Mouse (Mus musculus) Muller cell, postnatal 12 days (primary cell): ENCODE measurements around the gene Galnt14.

Experiments
- DNase-seq: peaks from one replicate; pipeline ENCODE4 v3.0.0-alpha.2; 2015; ENCODE audit errors: inconsistent ontology term

Gene Galnt14

GRCm38 (mm10) chr17:73668996-73669395 is 41.3 kb downstream of the Galnt14 start:
- DNase-seq = no peak

- DNase-seq = no peak
Observed at GRCm38 (mm10) chr17:73663237-73663636, 47.0 kb downstream of the Galnt14 start.

- peak; percentile 62 for DNase-seq
Observed at GRCm38 (mm10) chr17:73658731-73659445, 51.4 kb downstream of the Galnt14 start.

- no peak for DNase-seq
Observed at GRCm38 (mm10) chr17:73656373-73656772, 53.9 kb downstream of the Galnt14 start.

GRCm38 (mm10) chr17:73654261-73654660 is 56.0 kb downstream of the Galnt14 start:
- DNase-seq = no peak

GRCm38 (mm10) chr17:73649371-73649770 is 60.9 kb downstream of the Galnt14 start:
- no peak for DNase-seq

- no peak for DNase-seq
Observed at GRCm38 (mm10) chr17:73641676-73642075, 68.6 kb downstream of the Galnt14 start.

GRCm38 (mm10) chr17:73640117-73640480 is 70.2 kb downstream of the Galnt14 start:
- DNase-seq = no peak

GRCm38 (mm10) chr17:73639401-73640116 is 70.7 kb downstream of the Galnt14 start:
- DNase-seq = no peak

- DNase-seq = no peak
Observed at GRCm38 (mm10) chr17:73636988-73637387, 73.3 kb downstream of the Galnt14 start.

- DNase-seq = no peak
Observed at GRCm38 (mm10) chr17:73634896-73635295, 75.4 kb downstream of the Galnt14 start.

- DNase-seq = peak; percentile 67
Observed at GRCm38 (mm10) chr17:73633991-73634710, 76.1 kb downstream of the Galnt14 start.

- no peak for DNase-seq
Observed at GRCm38 (mm10) chr17:73628263-73628914, 81.9 kb downstream of the Galnt14 start.

- DNase-seq = no peak
Observed at GRCm38 (mm10) chr17:73626912-73627311, 83.3 kb downstream of the Galnt14 start.

GRCm38 (mm10) chr17:73620049-73620448 is 90.2 kb downstream of the Galnt14 start:
- DNase-seq = no peak

- no peak for DNase-seq
Observed at GRCm38 (mm10) chr17:73602552-73603478, 107.4 kb downstream of the Galnt14 start.

- no peak for DNase-seq
Observed at GRCm38 (mm10) chr17:73599923-73600322, 110.3 kb downstream of the Galnt14 start.

- peak; percentile 85 for DNase-seq
Observed at GRCm38 (mm10) chr17:73592081-73592480, 118.2 kb downstream of the Galnt14 start.

- DNase-seq = no peak
Observed at GRCm38 (mm10) chr17:73587573-73587972, 122.7 kb downstream of the Galnt14 start.

- peak; percentile 54 for DNase-seq
Observed at GRCm38 (mm10) chr17:73574186-73574585, 136.1 kb downstream of the Galnt14 start.

GRCm38 (mm10) chr17:73572881-73573280 is 137.4 kb downstream of the Galnt14 start:
- no peak for DNase-seq
